Mouse (Mus musculus) hindbrain, postnatal 0 days (tissue): ENCODE measurements around the gene D930048N14Rik. TPM values are rescaled to one million over a fixed set of nuclear protein-coding genes. Genes with fewer than 3 reads are reported as not detected.

ENCODE experiments used
- ATAC-seq: fragments of 200-750 bp; cut with Nextera tagmentation; 2 replicates; pipeline ENCODE4 v1.8.0; 2017; ENCODE audit warnings: mild to moderate bottlenecking, moderate TSS enrichment, moderate library complexity
- DNase-seq: peaks from one replicate; pipeline ENCODE4 v3.0.0-alpha.2; 2015; ENCODE audit warnings: low spot score
- H3K27ac ChIP-seq: fragments of 300-500 bp; sonication (generic); 2 replicates; pipeline ENCODE4 v1.5.1; 2014; ENCODE audit warnings: mild to moderate bottlenecking
- H3K27me3 ChIP-seq: fragments of 300-500 bp; sonication (generic); 2 replicates; pipeline ENCODE4 v1.6.1; 2014; ENCODE audit warnings: low read length, mixed read lengths; ENCODE audit not compliant: insufficient read depth
- H3K36me3 ChIP-seq: fragments of 300-500 bp; sonication (generic); 2 replicates; pipeline ENCODE4 v1.6.1; 2014; ENCODE audit warnings: low read length, mixed read lengths; ENCODE audit not compliant: insufficient read depth
- H3K4me1 ChIP-seq: fragments of 300-500 bp; sonication (generic); 2 replicates; pipeline ENCODE4 v1.6.1; 2014; ENCODE audit warnings: antibody characterized with exemption, low read length, mixed read lengths; ENCODE audit not compliant: insufficient read depth
- H3K4me2 ChIP-seq: fragments of 300-500 bp; sonication (generic); 2 replicates; pipeline ENCODE4 v1.6.1; 2014; ENCODE audit warnings: low read depth, mild to moderate bottlenecking, low read length, moderate library complexity, mixed read lengths
- H3K4me3 ChIP-seq: fragments of 300-500 bp; sonication (generic); 2 replicates; pipeline ENCODE4 v1.5.1; 2014; ENCODE audit warnings: low read length
- H3K9ac ChIP-seq: fragments of 300-500 bp; sonication (generic); replicated peaks from 2 replicates; pipeline ENCODE4 v1.6.1; 2014; ENCODE audit warnings: mild to moderate bottlenecking, low read length, moderate library complexity, mixed read lengths
- H3K9me3 ChIP-seq: fragments of 300-500 bp; sonication (generic); 2 replicates; pipeline ENCODE4 v1.6.1; 2016; ENCODE audit warnings: low read length, mixed read lengths
- CTCF ChIP-seq: IDR thresholded peaks from 2 replicates; pipeline ENCODE4 v1.5.1; 2016; ENCODE audit warnings: antibody characterized with exemption, control low read depth, low read depth
- WGBS: fragments of 180-500 bp; shearing (Covaris S2); extraction: QIAGEN DNeasy Blood & Tissue Kit; methylation state at CpG from one replicate; pipeline ENCODE4 v1.1.7; 2014; 5-methylcytosine and 5-hydroxymethylcytosine counted together
- polyA plus RNA-seq: library from polyadenylated mRNA; unstranded; fragments of >200 nt; fragmentation: Nextera tagmentation; extraction: Ambion mirVana; gene quantifications from 2 replicates; pipeline ENCODE4 v1.2.1, GENCODE M21; 2015
- total RNA-seq: library from RNA; depleted of rRNA; stranded (reverse); fragments of >200 nt; gene quantifications from 2 replicates; pipeline ENCODE4 v1.2.3, GENCODE M21; 2014; rRNA removed

The D930048N14Rik gene
- total and polyA plus RNA-seq, 2 experiments from 2014 or later, result 1.1 to 2.3 TPM

DNA sequence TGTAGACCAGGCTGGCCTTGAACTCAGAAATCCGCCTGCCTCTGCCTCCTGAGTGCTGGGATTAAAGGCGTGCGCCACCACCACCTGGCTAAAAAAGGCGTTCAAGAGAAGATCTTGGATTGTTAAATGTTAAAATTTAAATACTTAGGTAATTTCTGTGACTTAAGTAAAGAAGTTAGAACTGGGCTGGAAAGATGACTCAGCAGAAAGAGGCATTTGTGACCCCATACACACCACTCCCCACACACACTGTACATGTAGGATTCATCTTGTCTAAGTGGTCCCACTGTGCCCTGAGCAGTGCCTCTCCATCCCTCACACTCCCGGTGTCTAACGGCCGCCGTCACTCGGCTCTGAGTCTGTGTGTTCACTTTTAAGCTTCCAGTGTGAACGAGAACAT is 55.7 kb downstream of the D930048N14Rik start:
- no peak for DNase-seq
- 93% methylated on average over 9 of the region's 10 CpGs for WGBS
- Histone ChIP-seq H3K9me3 (no peaks in the 10 kb centered on the region), H3K4me3 (no peak overlapping the region), H3K27ac (no peak overlapping the region), H3K27me3 (no peaks in the 10 kb centered on the region), H3K4me2 (no peak overlapping the region), H3K36me3 (peaks cover 44% of the 10 kb centered on the region; the same call in 1 of the 2 replicates), H3K9ac (no peak overlapping the region), H3K4me1 (no peaks in the 10 kb centered on the region)
- no peak for ATAC-seq
- no peak for TF ChIP-seq CTCF

DNA sequence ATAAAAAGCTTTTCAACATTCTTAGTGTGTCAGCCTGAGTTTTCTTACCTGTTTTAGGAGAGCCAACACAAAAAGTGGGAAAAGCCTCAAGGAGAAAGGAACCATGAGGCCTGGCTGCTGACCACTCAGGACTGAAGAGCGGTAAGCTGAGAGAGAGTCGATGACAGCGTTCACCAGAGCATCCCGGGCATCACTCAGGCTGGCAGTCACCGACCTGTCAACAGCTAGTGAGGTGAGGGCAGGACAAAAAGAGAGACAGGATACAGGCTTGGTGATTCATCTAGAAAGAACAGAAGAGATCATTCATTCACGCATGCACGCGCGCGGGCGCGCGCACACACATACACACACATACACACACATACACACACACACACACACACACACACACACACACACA is 56.3 kb downstream of the D930048N14Rik start:
- Histone ChIP-seq H3K9ac (no peak overlapping the region), H3K36me3 (peaks cover 49% of the 10 kb centered on the region), H3K4me1 (no peaks in the 10 kb centered on the region), H3K4me3 (no peak overlapping the region), H3K4me2 (no peak overlapping the region), H3K9me3 (no peaks in the 10 kb centered on the region), H3K27ac (no peak overlapping the region), H3K27me3 (no peaks in the 10 kb centered on the region)
- no peak for ATAC-seq
- WGBS, result 96% methylated on average over 13 of the region's 13 CpGs
- no peak for DNase-seq
- no peak for TF ChIP-seq CTCF

Other genes starting within 250 kb of the D930048N14Rik start
- gene Phykpl, start 66.2 kb upstream of the D930048N14Rik start, total RNA-seq, result 3.8 and 5.3 TPM in 2 replicates
- gene Phykpl, start 66.2 kb upstream of the D930048N14Rik start, polyA plus RNA-seq, result 7.9 and 8.6 TPM in 2 replicates
- 212 and 258 TPM in 2 replicates for gene Hnrnpab, start 44.1 kb upstream of the D930048N14Rik start, total RNA-seq
- gene Hnrnpab, start 44.1 kb upstream of the D930048N14Rik start, polyA plus RNA-seq, result 229 and 231 TPM in 2 replicates
- 43.9 and 60.8 TPM in 2 replicates for gene Nhp2, start 31.2 kb upstream of the D930048N14Rik start, total RNA-seq
- 105 and 109 TPM in 2 replicates for gene Nhp2, start 31.2 kb upstream of the D930048N14Rik start, polyA plus RNA-seq
- 81.3 and 99.9 TPM in 2 replicates for gene Rmnd5b, start 15.1 kb upstream of the D930048N14Rik start, total RNA-seq
- gene Rmnd5b, start 15.1 kb upstream of the D930048N14Rik start, polyA plus RNA-seq, result 60.9 and 63.8 TPM in 2 replicates
- gene N4bp3, start 112 bp upstream of the D930048N14Rik start, total RNA-seq, result 48.0 and 55.6 TPM in 2 replicates
- 29.0 and 30.3 TPM in 2 replicates for gene N4bp3, start 112 bp upstream of the D930048N14Rik start, polyA plus RNA-seq
- 16.8 and 23.8 TPM in 2 replicates for gene 0610009B22Rik, start 37.9 kb downstream of the D930048N14Rik start, total RNA-seq
- 92.3 and 96.0 TPM in 2 replicates for gene 0610009B22Rik, start 37.9 kb downstream of the D930048N14Rik start, polyA plus RNA-seq
- gene Sec24a, start 112.7 kb downstream of the D930048N14Rik start, total RNA-seq, result 13.4 and 13.9 TPM in 2 replicates
- 10.6 and 11.9 TPM in 2 replicates for gene Sec24a, start 112.7 kb downstream of the D930048N14Rik start, polyA plus RNA-seq
- 78.2 and 118 TPM in 2 replicates for gene Sar1b, start 112.7 kb downstream of the D930048N14Rik start, total RNA-seq
- gene Sar1b, start 112.7 kb downstream of the D930048N14Rik start, polyA plus RNA-seq, result 235 and 244 TPM in 2 replicates
- 3.1 and 4.3 TPM in 2 replicates for gene Jade2, start 206.7 kb downstream of the D930048N14Rik start, total RNA-seq
- gene Jade2, start 206.7 kb downstream of the D930048N14Rik start, polyA plus RNA-seq, result 1.1 and 1.2 TPM in 2 replicates